Comparison of ENCODE assay signal across 27 mouse cellular contexts in genomic region chr4:128124738-128125137, GRCm38 (mm10).
DNase-seq lines count a peak whose midpoint lies in the region; ATAC-seq and TF ChIP-seq lines count a peak whose summit lies in the region.
"Had no signal": no experiment of that assay in that cellular context is flagged by ENCODE, and none has a peak within 500 bp of the region (broad histone marks: within the 10 kb centered on the region; RNA-seq: fewer than 3 reads in every experiment).

No protein-coding gene starts in this region.

- H3K9me3 ChIP-seq in intestine, postnatal 0 days (ENCODE audit: control insufficient read depth) = no peaks in the 10 kb centered on the region
- no peaks in the 10 kb centered on the region for H3K9me3 ChIP-seq in intestine, embryonic 15.5 days
- peaks cover 84% of the 10 kb centered on the region for H3K9me3 ChIP-seq in megakaryocyte, embryonic 14.5 days
- H3K9me3 ChIP-seq: embryonic facial prominence, embryonic 15.5 days; heart, embryonic 15.5 days; kidney, embryonic 15.5 days; limb, embryonic 15.5 days; liver, embryonic 15.5 days; lung, embryonic 15.5 days had no signal

- no peak overlapping the region for H3K9ac ChIP-seq in intestine, postnatal 0 days (ENCODE audit: low read depth, low read length)
- no peak overlapping the region for H3K9ac ChIP-seq in intestine, embryonic 15.5 days
- H3K9ac ChIP-seq: embryonic facial prominence, embryonic 15.5 days; forebrain, embryonic 12.5 days; heart, embryonic 15.5 days; hindbrain, embryonic 12.5 days; kidney, embryonic 15.5 days; limb, embryonic 15.5 days; liver, embryonic 15.5 days; lung, embryonic 15.5 days had no signal

- TF ChIP-seq CTCF in intestine, postnatal 0 days (IDR thresholded peaks at IDR 0.05; ENCODE audit: low read depth) = 0 out of 2 replicates have a peak, but pooled peaks have one; percentile 6
- peak; percentile 13; the same call in 1 of the 2 replicates for TF ChIP-seq CTCF in brain, embryonic 14.5 days (IDR thresholded peaks at IDR 0.05; ENCODE audit: borderline replicate concordance, extremely low read depth, insufficient read depth, insufficient read length)

- no peak overlapping the region for H3K4me2 ChIP-seq in intestine, postnatal 0 days (replicated peaks; ENCODE audit: low read depth)
- no peak overlapping the region for H3K4me2 ChIP-seq in intestine, embryonic 15.5 days (replicated peaks)
- H3K4me2 ChIP-seq: embryonic facial prominence, embryonic 15.5 days; forebrain, embryonic 12.5 days; heart, embryonic 15.5 days; hindbrain, embryonic 12.5 days; kidney, embryonic 15.5 days; limb, embryonic 15.5 days; liver, embryonic 15.5 days; lung, embryonic 15.5 days had no signal

- no peaks in the 10 kb centered on the region for H3K27me3 ChIP-seq in intestine, postnatal 0 days (replicated peaks; ENCODE audit: control insufficient read depth, insufficient read depth, low read length)
- H3K27me3 ChIP-seq in intestine, embryonic 15.5 days (replicated peaks) = no peaks in the 10 kb centered on the region
- H3K27me3 ChIP-seq in megakaryocyte, embryonic 14.5 days (replicated peaks) = no peaks in the 10 kb centered on the region
- H3K27me3 ChIP-seq: embryonic facial prominence, embryonic 15.5 days; forebrain, embryonic 12.5 days; heart, embryonic 15.5 days; hindbrain, embryonic 12.5 days; kidney, embryonic 15.5 days; limb, embryonic 15.5 days; liver, embryonic 15.5 days; lung, embryonic 15.5 days had no signal

- WGBS in intestine, postnatal 0 days = 82% methylated on average over 4 of the region's 4 CpGs
- WGBS in intestine, embryonic 15.5 days = 86% methylated on average over 4 of the region's 4 CpGs

- no peaks in the 10 kb centered on the region for H3K4me1 ChIP-seq in intestine, postnatal 0 days (replicated peaks; ENCODE audit: control insufficient read depth, insufficient read depth, low read length)
- no peaks in the 10 kb centered on the region for H3K4me1 ChIP-seq in intestine, embryonic 15.5 days (replicated peaks)
- no peaks in the 10 kb centered on the region for H3K4me1 ChIP-seq in megakaryocyte, embryonic 14.5 days
- H3K4me1 ChIP-seq: embryonic facial prominence, embryonic 15.5 days; heart, embryonic 15.5 days; kidney, embryonic 15.5 days; limb, embryonic 10.5 days; limb, embryonic 15.5 days; liver, embryonic 15.5 days; lung, embryonic 15.5 days had no signal

- TF ChIP-seq POLR2A in brain, embryonic 14.5 days (IDR thresholded peaks at IDR 0.05; ENCODE audit: borderline replicate concordance, extremely low read depth, insufficient read depth, insufficient read length, poor library complexity, severe bottlenecking) = no peak

- no peak for ATAC-seq in intestine, postnatal 0 days
- ATAC-seq in intestine, embryonic 15.5 days = no peak
- no peak for ATAC-seq in megakaryocyte, adult 5-6 weeks (ENCODE audit: poor library complexity, severe bottlenecking)
- ATAC-seq: CD4-positive, CD25-positive, alpha-beta regulatory T cell, adult 4 months had no signal

- peak; percentile 28 for DNase-seq in ES-CJ7 (ENCODE audit: low read depth, low spot score)
- no peak for DNase-seq in brain, embryonic 14.5 days (ENCODE audit: low read depth)
- DNase-seq in frontal cortex, postnatal 14 days (ENCODE audit: low spot score in 2 of 2) = no peak
- DNase-seq: adrenal gland, postnatal 14 days; cerebellum, adult 11-12 months; cerebellum, adult 9-11 months; gastrocnemius, postnatal 25 days; heart, adult 11 months; kidney, adult 11 months; kidney, postnatal 25 days; thymus, postnatal 14 days had no signal

- no peaks in the 10 kb centered on the region for H3K36me3 ChIP-seq in intestine, postnatal 0 days (ENCODE audit: control insufficient read depth, insufficient read depth)
- H3K36me3 ChIP-seq in intestine, embryonic 15.5 days = no peaks in the 10 kb centered on the region
- no peaks in the 10 kb centered on the region for H3K36me3 ChIP-seq in megakaryocyte, embryonic 14.5 days (replicated peaks; ENCODE audit: low read length)
- H3K36me3 ChIP-seq: embryonic facial prominence, embryonic 10.5 days; embryonic facial prominence, embryonic 15.5 days; forebrain, embryonic 12.5 days; heart, embryonic 10.5 days; heart, embryonic 15.5 days; hindbrain, embryonic 12.5 days; kidney, embryonic 15.5 days; limb, embryonic 10.5 days; limb, embryonic 15.5 days; liver, embryonic 15.5 days; lung, embryonic 15.5 days had no signal

- H3K27ac ChIP-seq in intestine, postnatal 0 days (ENCODE audit: low read depth, low read length) = no peak overlapping the region
- no peak overlapping the region for H3K27ac ChIP-seq in intestine, embryonic 15.5 days
- H3K27ac ChIP-seq: embryonic facial prominence, embryonic 10.5 days; embryonic facial prominence, embryonic 15.5 days; forebrain, embryonic 12.5 days; heart, embryonic 10.5 days; heart, embryonic 15.5 days; hindbrain, embryonic 12.5 days; kidney, embryonic 15.5 days; limb, embryonic 10.5 days; limb, embryonic 15.5 days; liver, embryonic 15.5 days; lung, embryonic 15.5 days had no signal

- no peak overlapping the region for H3K4me3 ChIP-seq in intestine, postnatal 0 days (ENCODE audit: low read depth, low read length)
- no peak overlapping the region for H3K4me3 ChIP-seq in intestine, embryonic 15.5 days (replicated peaks)
- peak overlapping the region; percentile 40 for H3K4me3 ChIP-seq in megakaryocyte, embryonic 14.5 days (replicated peaks)
- H3K4me3 ChIP-seq: embryonic facial prominence, embryonic 10.5 days; embryonic facial prominence, embryonic 15.5 days; forebrain, embryonic 12.5 days; heart, embryonic 10.5 days; heart, embryonic 15.5 days; hindbrain, embryonic 12.5 days; kidney, embryonic 15.5 days; limb, embryonic 10.5 days; limb, embryonic 15.5 days; liver, embryonic 15.5 days; lung, embryonic 15.5 days had no signal
